Mouse (Mus musculus) MEL (cell line): ENCODE results near the gene Spata6.

Experiments used
- EP300 ChIP-seq, 2 experiments: IDR thresholded peaks; 2 replicates each; pipeline ENCODE4 v1.6.1; 2011; ENCODE audit warnings: improper control_type of control experiment in 2 of 2, low read length in 2 of 2, low read depth in 1 of 2, mild to moderate bottlenecking in 1 of 2
- ETS1 ChIP-seq: IDR thresholded peaks from 2 replicates; pipeline ENCODE4 v1.6.1; 2012; ENCODE audit warnings: low read depth, mild to moderate bottlenecking, inconsistent platforms, low read length, improper control_type of control experiment, moderate library complexity
- POLR2A ChIP-seq, 2 experiments: IDR thresholded peaks; 2 replicates each; pipeline ENCODE4 v1.6.1; 2011 to 2012; ENCODE audit warnings: low read length in 2 of 2, mild to moderate bottlenecking in 2 of 2, control low read depth in 1 of 2, improper control_type of control experiment in 1 of 2, low read depth in 1 of 2, moderate library complexity in 1 of 2; ENCODE audit not compliant: control insufficient read depth in 1 of 2, insufficient read depth in 1 of 2, poor library complexity in 1 of 2
- TAL1 ChIP-seq: IDR thresholded peaks from 2 replicates; pipeline ENCODE4 v1.6.1; 2012; ENCODE audit warnings: mild to moderate bottlenecking, inconsistent platforms, low read length, moderate library complexity, mixed read lengths
- ZC3H11A ChIP-seq: IDR thresholded peaks from 2 replicates; pipeline ENCODE4 v1.6.1; 2012; ENCODE audit warnings: low read depth, mild to moderate bottlenecking, inconsistent platforms, low read length, improper control_type of control experiment
- ZMIZ1 ChIP-seq: IDR thresholded peaks from 2 replicates; pipeline ENCODE4 v1.6.1; 2012; ENCODE audit warnings: low read depth, mild to moderate bottlenecking, inconsistent platforms, low read length, improper control_type of control experiment, moderate library complexity

DNA sequence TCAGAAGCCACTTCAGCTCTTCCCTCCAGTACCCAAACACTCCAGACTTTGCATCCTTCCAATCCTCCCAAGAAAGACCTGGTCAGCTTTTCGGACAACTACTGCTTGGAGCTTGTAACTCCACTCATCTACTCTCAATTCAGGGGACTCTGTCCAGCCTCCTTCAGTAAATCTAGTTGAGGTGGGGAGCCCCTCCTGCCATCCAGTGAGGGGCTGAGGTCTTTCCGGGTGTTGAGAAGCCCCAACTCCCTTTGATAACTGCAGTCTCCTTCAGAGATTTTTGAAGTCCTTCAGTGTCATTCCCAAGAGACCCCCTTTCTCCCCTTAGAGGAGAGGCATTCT is 849 bp downstream of the Spata6 start:
- TF ChIP-seq POLR2A (IDR thresholded peaks at IDR 0.05; ENCODE audit: control insufficient read depth in 1 of 2, insufficient read depth in 1 of 2, low read depth in 1 of 2, low read length in 2 of 2, poor library complexity in 1 of 2) = no peak
- no peak for TF ChIP-seq TAL1
- no peak for TF ChIP-seq ZC3H11A
- no peak for TF ChIP-seq EP300 (IDR thresholded peaks at IDR 0.05; ENCODE audit: low read depth in 1 of 2, low read length in 2 of 2)
- no peak for TF ChIP-seq ZMIZ1
- TF ChIP-seq ETS1 = no peak
